Mouse (Mus musculus): ENCODE data around the gene Slc7a5.

DNA sequence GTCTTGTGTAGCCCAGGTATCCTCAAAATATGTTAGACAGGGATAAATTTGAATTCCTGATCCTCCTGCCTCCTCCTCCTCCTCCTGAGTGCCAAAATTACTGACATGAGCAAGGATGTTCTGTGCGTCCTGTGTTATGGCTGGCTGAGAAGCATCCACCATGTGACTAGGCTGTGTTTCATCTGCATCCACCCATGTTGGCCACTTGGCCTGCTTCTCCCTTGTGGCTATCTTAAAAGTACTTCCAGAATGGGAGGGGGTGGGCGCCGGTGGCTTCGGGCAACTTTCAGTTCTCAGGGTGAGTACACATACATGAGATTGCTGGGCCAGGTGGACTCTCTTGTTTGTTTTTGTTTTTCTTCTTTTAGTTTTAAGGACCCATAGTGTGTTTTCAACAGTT is 11.7 kb upstream of the Slc7a5 start:
- TF ChIP-seq CTCF (IDR thresholded peaks at IDR 0.05; ENCODE audit: low read depth, low read length): no peak
- no peak for TF ChIP-seq POLR2A (IDR thresholded peaks at IDR 0.05; ENCODE audit: borderline replicate concordance, low read depth, low read length)

Measured in bone marrow macrophage, adult 2 months (primary cell).